Mouse (Mus musculus): ENCODE results near the gene Foxk1. TPM values are rescaled to one million over a fixed set of nuclear protein-coding genes. Genes with fewer than 3 reads are reported as not detected.
A peak's percentile ranks its signal among the peaks of the same experiment; 100 is the strongest.

Gene Foxk1
- total and polyA plus RNA-seq, 3 experiments, result 8.2 to 20.2 TPM; not detected in 1

GRCm38 (mm10) chr5:142367085-142368081 lies 33.9 kb upstream of the Foxk1 start:
- H3K4me1 ChIP-seq (ENCODE audit: control insufficient read depth in 1 of 2, insufficient read depth in 2 of 2, low read length in 2 of 2), result peaks cover 0 to 9% of the 10 kb centered on the region in 2 experiments; a peak in 2 of 4 replicates
- peak; percentile 94 for DNase-seq (ENCODE audit: low read depth, low spot score)
- TF ChIP-seq ELF1 (IDR thresholded peaks at IDR 0.05; ENCODE audit: low read depth, low read length) (peak; percentile 89), POLR2AphosphoS5 (IDR thresholded peaks at IDR 0.05; ENCODE audit: borderline replicate concordance, low read depth, low read length) (no peak), MEF2A (IDR thresholded peaks at IDR 0.05; ENCODE audit: extremely low read depth, insufficient replicate concordance, low read depth, low read length, poor library complexity, severe bottlenecking) (0 out of 2 replicates have a peak, but pooled peaks have one; percentile 53), MXI1 (IDR thresholded peaks at IDR 0.05; ENCODE audit: low read depth, low read length) (peak; percentile 99), NELFE (IDR thresholded peaks at IDR 0.05; ENCODE audit: low read depth, low read length) (peak; percentile 80), HCFC1 (IDR thresholded peaks at IDR 0.05; ENCODE audit: low read depth, low read length) (peak; percentile 88), CHD1 (IDR thresholded peaks at IDR 0.05; ENCODE audit: low read depth, low read length) (no peak), POLR2AphosphoS2 (IDR thresholded peaks at IDR 0.05; ENCODE audit: low read length) (peak; percentile 93), ZC3H11A (IDR thresholded peaks at IDR 0.05; ENCODE audit: low read depth, low read length) (0 out of 2 replicates have a peak, but pooled peaks have one; percentile 4), SIN3A (IDR thresholded peaks at IDR 0.05; ENCODE audit: low read length) (peak; percentile 99), USF1 (IDR thresholded peaks at IDR 0.05; ENCODE audit: low read depth, low read length) (peak; percentile 88), SMC3 (IDR thresholded peaks at IDR 0.05; ENCODE audit: low read depth, low read length) (peak; percentile 31), RCOR1 (IDR thresholded peaks at IDR 0.05; ENCODE audit: low read depth, low read length) (no peak; the same call in 1 of the 2 replicates), TCF12 (IDR thresholded peaks at IDR 0.05; ENCODE audit: low read depth, low read length) (peak; percentile 56; the same call in 1 of the 2 replicates), CHD2 (IDR thresholded peaks at IDR 0.05; ENCODE audit: low read length) (peak; percentile 87), ZKSCAN1 (IDR thresholded peaks at IDR 0.05; ENCODE audit: low read depth, low read length) (peak; percentile 44; the same call in 1 of the 2 replicates), ZMIZ1 (IDR thresholded peaks at IDR 0.05; ENCODE audit: low read depth, low read length) (peak; percentile 78), TAL1 (IDR thresholded peaks at IDR 0.05; ENCODE audit: low read length) (no peak), KAT2A (conservative IDR thresholded peaks at IDR 0.05; ENCODE audit: low read depth, low read length) (peak; percentile 65; the same call in 1 of the 2 replicates), BHLHE40 (IDR thresholded peaks at IDR 0.05; ENCODE audit: borderline replicate concordance, low read depth, low read length) (peak; percentile 86), CTCF (IDR thresholded peaks at IDR 0.05 in 2 of 3, conservative IDR thresholded peaks at IDR 0.05 in 1 of 3; ENCODE audit: control insufficient read depth in 1 of 3, insufficient read depth in 1 of 3, low read depth in 2 of 3, low read length in 3 of 3, poor library complexity in 1 of 3, severe bottlenecking in 1 of 3) (peak; percentile 60 to 96 (median 86)), NRF1 (IDR thresholded peaks at IDR 0.05; ENCODE audit: insufficient read depth, low read depth, low read length, poor library complexity, severe bottlenecking) (peak; percentile 84), E2F4 (IDR thresholded peaks at IDR 0.05; ENCODE audit: borderline replicate concordance, low read depth, low read length) (no peak), GABPA (IDR thresholded peaks at IDR 0.05; ENCODE audit: low read depth, low read length) (0 out of 2 replicates have a peak, but pooled peaks have one; percentile 38), RAD21 (IDR thresholded peaks at IDR 0.05; ENCODE audit: low read depth, low read length) (no peak), MAZ (IDR thresholded peaks at IDR 0.05; ENCODE audit: low read depth, low read length) (no peak), JUND (IDR thresholded peaks at IDR 0.05; ENCODE audit: low read depth, low read length) (no peak), ZNF384 (IDR thresholded peaks at IDR 0.05; ENCODE audit: low read depth, low read length) (0 out of 2 replicates have a peak, but pooled peaks have one; percentile 13), MAX (IDR thresholded peaks at IDR 0.05; ENCODE audit: low read length) (peak; percentile 100), EP300 (IDR thresholded peaks at IDR 0.05; ENCODE audit: low read depth in 1 of 2, low read length in 2 of 2) (peak in 1 of 2 experiments; percentile 48; a peak in 1 of 4 replicates), MYC (IDR thresholded peaks at IDR 0.05; ENCODE audit: low read depth, low read length) (peak; percentile 100), UBTF (IDR thresholded peaks at IDR 0.05; ENCODE audit: borderline replicate concordance, insufficient read depth, low read depth, low read length) (no peak), TBP (IDR thresholded peaks at IDR 0.05; ENCODE audit: low read depth, low read length) (peak; percentile 76; the same call in 1 of the 2 replicates), GATA1 (IDR thresholded peaks at IDR 0.05; ENCODE audit: low read depth, low read length) (no peak)

More at GRCm38 (mm10) chr5:142367085-142368081, 33.9 kb upstream of the Foxk1 start:
- H3K36me3 ChIP-seq (ENCODE audit: control insufficient read depth in 1 of 2, insufficient read depth in 2 of 2, low read length in 2 of 2), result peaks cover 0 to 5% of the 10 kb centered on the region in 2 experiments; a peak in 1 of 4 replicates
- peaks cover 3% of the 10 kb centered on the region for H3K79me2 ChIP-seq (ENCODE audit: control insufficient read depth, insufficient read depth, low read length, poor library complexity)
- peak overlapping the region; percentile 97 for H3K9ac ChIP-seq (ENCODE audit: control insufficient read depth, low read depth, low read length, poor library complexity, severe bottlenecking)
- H3K27me3 ChIP-seq (ENCODE audit: control insufficient read depth in 1 of 2, insufficient read depth in 2 of 2, low read length in 2 of 2), result no peaks in the 10 kb centered on the region
- H3K4me3 ChIP-seq (ENCODE audit: control insufficient read depth in 1 of 2, insufficient read depth in 1 of 2, low read depth in 2 of 2, low read length in 2 of 2), result peak overlapping the region; percentile 75 to 97
- H3K27ac ChIP-seq (ENCODE audit: control insufficient read depth, low read depth, low read length), result peak overlapping the region; percentile 84
- no peaks in the 10 kb centered on the region for H3K9me3 ChIP-seq (replicated peaks; ENCODE audit: insufficient read depth, low read length)

Data from MEL (cell line).